Mouse (Mus musculus): ENCODE measurements around the gene Noc4l. TPM values are rescaled to one million over a fixed set of nuclear protein-coding genes. Genes with fewer than 3 reads are reported as not detected.
A peak's percentile ranks its signal among the peaks of the same experiment; 100 is the strongest.

Gene Noc4l
- polyA plus RNA-seq, 1 experiment from 2014 or later, result 19.6 TPM

- no peak for ATAC-seq
- no peak overlapping the region for H3K4me3 ChIP-seq (ENCODE audit: low read depth, low read length)
- H3K9ac ChIP-seq (replicated peaks), result no peak overlapping the region
- no peaks in the 10 kb centered on the region for H3K27me3 ChIP-seq (ENCODE audit: insufficient read depth, low read length)
- H3K27ac ChIP-seq (ENCODE audit: low read depth), result no peak overlapping the region
- no peaks in the 10 kb centered on the region for H3K4me1 ChIP-seq (ENCODE audit: insufficient read depth)
- no peak overlapping the region for H3K4me2 ChIP-seq (ENCODE audit: low read depth, low read length)
- no peak for TF ChIP-seq EP300 (IDR thresholded peaks at IDR 0.05; ENCODE audit: low read depth)
- no peak for TF ChIP-seq CTCF (IDR thresholded peaks at IDR 0.05; ENCODE audit: low read depth)
- DNase-seq, result no peak
- peaks cover 68% of the 10 kb centered on the region for H3K36me3 ChIP-seq (replicated peaks; ENCODE audit: insufficient read depth, low read length)
- H3K9me3 ChIP-seq (ENCODE audit: low read length), result no peaks in the 10 kb centered on the region
Observed at GRCm38 (mm10) chr5:110659682-110660081, 6.5 kb upstream of the Noc4l start.

- peak overlapping the region; percentile 95 for H3K4me2 ChIP-seq (ENCODE audit: low read depth, low read length)
- ATAC-seq (peak; percentile 52), DNase-seq (no peak)
- no peak for TF ChIP-seq CTCF (IDR thresholded peaks at IDR 0.05; ENCODE audit: low read depth)
- no peak for TF ChIP-seq EP300 (IDR thresholded peaks at IDR 0.05; ENCODE audit: low read depth)
- no peaks in the 10 kb centered on the region for H3K27me3 ChIP-seq (ENCODE audit: insufficient read depth, low read length)
- peak overlapping the region; percentile 93 for H3K9ac ChIP-seq (replicated peaks)
- 1% methylated on average over 37 of the region's 37 CpGs for WGBS (ENCODE audit: insufficient replicate concordance)
- peak overlapping the region; percentile 37 for H3K27ac ChIP-seq (ENCODE audit: low read depth)
- H3K36me3 ChIP-seq (replicated peaks; ENCODE audit: insufficient read depth, low read length), result peaks cover 67% of the 10 kb centered on the region
- H3K9me3 ChIP-seq (ENCODE audit: low read length), result no peaks in the 10 kb centered on the region
- peak overlapping the region; percentile 78 for H3K4me3 ChIP-seq (ENCODE audit: low read depth, low read length)
- H3K4me1 ChIP-seq (ENCODE audit: insufficient read depth), result peaks cover 5% of the 10 kb centered on the region; the same call in 1 of the 2 replicates
Observed at GRCm38 (mm10) chr5:110653686-110654085, 469 bp upstream of the Noc4l start.

- H3K27ac ChIP-seq (ENCODE audit: low read depth), result no peak overlapping the region
- no peaks in the 10 kb centered on the region for H3K4me1 ChIP-seq (ENCODE audit: insufficient read depth)
- DNase-seq, result no peak
- no peak overlapping the region for H3K4me2 ChIP-seq (ENCODE audit: low read depth, low read length)
- H3K4me3 ChIP-seq (ENCODE audit: low read depth, low read length), result no peak overlapping the region
- TF ChIP-seq CTCF (IDR thresholded peaks at IDR 0.05; ENCODE audit: low read depth) (no peak), EP300 (IDR thresholded peaks at IDR 0.05; ENCODE audit: low read depth) (0 out of 2 replicates have a peak, but pooled peaks have one; percentile 23)
- H3K9ac ChIP-seq (replicated peaks), result no peak overlapping the region
- no peak for ATAC-seq
- H3K27me3 ChIP-seq (ENCODE audit: insufficient read depth, low read length), result no peaks in the 10 kb centered on the region
- H3K36me3 ChIP-seq (replicated peaks; ENCODE audit: insufficient read depth, low read length), result peaks cover 47% of the 10 kb centered on the region
- H3K9me3 ChIP-seq (ENCODE audit: low read length), result no peaks in the 10 kb centered on the region
Observed at GRCm38 (mm10) chr5:110646377-110646776, 6.8 kb downstream of the Noc4l start.

GRCm38 (mm10) chr5:110639459-110639858 lies 13.8 kb downstream of the Noc4l start:
- Histone ChIP-seq H3K36me3 (replicated peaks; ENCODE audit: insufficient read depth, low read length) (no peaks in the 10 kb centered on the region), H3K4me2 (ENCODE audit: low read depth, low read length) (peak overlapping the region; percentile 42; the same call in 1 of the 2 replicates), H3K4me1 (ENCODE audit: insufficient read depth) (no peaks in the 10 kb centered on the region), H3K27me3 (ENCODE audit: insufficient read depth, low read length) (no peaks in the 10 kb centered on the region), H3K27ac (ENCODE audit: low read depth) (no peak overlapping the region), H3K9me3 (ENCODE audit: low read length) (no peaks in the 10 kb centered on the region), H3K9ac (replicated peaks) (no peak overlapping the region), H3K4me3 (ENCODE audit: low read depth, low read length) (no peak overlapping the region)
- DNase-seq, result peak; percentile 73
- no peak for TF ChIP-seq EP300 (IDR thresholded peaks at IDR 0.05; ENCODE audit: low read depth)
- TF ChIP-seq CTCF (IDR thresholded peaks at IDR 0.05; ENCODE audit: low read depth), result peak; percentile 85
- WGBS (ENCODE audit: insufficient replicate concordance), result 20% methylated on average over 12 of the region's 12 CpGs
- ATAC-seq, result 0 out of 2 replicates have a peak, but pooled peaks have one; percentile 31

GRCm38 (mm10) chr5:110638306-110639074 lies 14.7 kb downstream of the Noc4l start:
- no peak for TF ChIP-seq CTCF (IDR thresholded peaks at IDR 0.05; ENCODE audit: low read depth)
- no peak for TF ChIP-seq EP300 (IDR thresholded peaks at IDR 0.05; ENCODE audit: low read depth)
- Histone ChIP-seq H3K4me3 (ENCODE audit: low read depth, low read length) (no peak overlapping the region), H3K36me3 (replicated peaks; ENCODE audit: insufficient read depth, low read length) (no peaks in the 10 kb centered on the region), H3K4me1 (ENCODE audit: insufficient read depth) (no peaks in the 10 kb centered on the region), H3K9me3 (ENCODE audit: low read length) (no peaks in the 10 kb centered on the region), H3K27ac (ENCODE audit: low read depth) (no peak overlapping the region), H3K9ac (replicated peaks) (no peak overlapping the region), H3K27me3 (ENCODE audit: insufficient read depth, low read length) (no peaks in the 10 kb centered on the region), H3K4me2 (ENCODE audit: low read depth, low read length) (no peak overlapping the region)
- ATAC-seq (no peak), DNase-seq (no peak)
- 72% methylated on average over 7 of the region's 7 CpGs for WGBS (ENCODE audit: insufficient replicate concordance)

GRCm38 (mm10) chr5:110635951-110636707 lies 17.1 kb downstream of the Noc4l start:
- WGBS (ENCODE audit: insufficient replicate concordance), result 42% methylated on average over 6 of the region's 6 CpGs

More at GRCm38 (mm10) chr5:110635951-110636707, 17.1 kb downstream of the Noc4l start:
- Histone ChIP-seq H3K36me3 (replicated peaks; ENCODE audit: insufficient read depth, low read length) (no peaks in the 10 kb centered on the region), H3K4me1 (ENCODE audit: insufficient read depth) (no peaks in the 10 kb centered on the region), H3K27me3 (ENCODE audit: insufficient read depth, low read length) (no peaks in the 10 kb centered on the region), H3K9me3 (ENCODE audit: low read length) (no peaks in the 10 kb centered on the region), H3K4me3 (ENCODE audit: low read depth, low read length) (no peak overlapping the region), H3K4me2 (ENCODE audit: low read depth, low read length) (no peak overlapping the region), H3K9ac (replicated peaks) (no peak overlapping the region), H3K27ac (ENCODE audit: low read depth) (no peak overlapping the region)
- DNase-seq (no peak), ATAC-seq (no peak)
- peak; percentile 71 for TF ChIP-seq CTCF (IDR thresholded peaks at IDR 0.05; ENCODE audit: low read depth)
- no peak for TF ChIP-seq EP300 (IDR thresholded peaks at IDR 0.05; ENCODE audit: low read depth)
